Mouse (Mus musculus): ENCODE data around the gene Map3k20.
A peak's percentile ranks its signal among the peaks of the same experiment; 100 is the strongest.

The Map3k20 gene

DNA sequence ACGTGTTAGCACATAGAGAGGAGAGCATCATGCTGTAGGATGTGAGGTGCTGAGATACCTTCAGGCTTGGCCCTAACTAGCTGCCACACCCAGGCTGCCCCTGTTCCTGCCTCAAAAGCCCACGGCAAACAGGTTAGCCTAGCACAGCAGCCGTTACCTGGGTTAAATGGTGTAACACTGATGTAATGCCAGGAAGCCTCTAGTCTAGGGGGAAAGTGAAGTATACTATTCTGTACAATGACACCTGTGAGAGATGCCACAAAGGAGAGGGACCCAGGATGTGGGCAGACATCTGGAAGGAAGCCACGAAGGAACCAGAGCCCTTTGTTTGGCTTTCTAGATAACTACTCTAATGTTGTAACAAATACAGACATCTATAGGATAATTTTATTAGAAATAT lies 126.8 kb downstream of the Map3k20 start:
- no peak for DNase-seq (ENCODE audit: inconsistent age in 2 of 2, low spot score in 1 of 2)

- no peak for DNase-seq (ENCODE audit: inconsistent age in 2 of 2, low spot score in 1 of 2)
Observed at GRCm38 (mm10) chr2:72415416-72415815, 130.0 kb downstream of the Map3k20 start.

DNA sequence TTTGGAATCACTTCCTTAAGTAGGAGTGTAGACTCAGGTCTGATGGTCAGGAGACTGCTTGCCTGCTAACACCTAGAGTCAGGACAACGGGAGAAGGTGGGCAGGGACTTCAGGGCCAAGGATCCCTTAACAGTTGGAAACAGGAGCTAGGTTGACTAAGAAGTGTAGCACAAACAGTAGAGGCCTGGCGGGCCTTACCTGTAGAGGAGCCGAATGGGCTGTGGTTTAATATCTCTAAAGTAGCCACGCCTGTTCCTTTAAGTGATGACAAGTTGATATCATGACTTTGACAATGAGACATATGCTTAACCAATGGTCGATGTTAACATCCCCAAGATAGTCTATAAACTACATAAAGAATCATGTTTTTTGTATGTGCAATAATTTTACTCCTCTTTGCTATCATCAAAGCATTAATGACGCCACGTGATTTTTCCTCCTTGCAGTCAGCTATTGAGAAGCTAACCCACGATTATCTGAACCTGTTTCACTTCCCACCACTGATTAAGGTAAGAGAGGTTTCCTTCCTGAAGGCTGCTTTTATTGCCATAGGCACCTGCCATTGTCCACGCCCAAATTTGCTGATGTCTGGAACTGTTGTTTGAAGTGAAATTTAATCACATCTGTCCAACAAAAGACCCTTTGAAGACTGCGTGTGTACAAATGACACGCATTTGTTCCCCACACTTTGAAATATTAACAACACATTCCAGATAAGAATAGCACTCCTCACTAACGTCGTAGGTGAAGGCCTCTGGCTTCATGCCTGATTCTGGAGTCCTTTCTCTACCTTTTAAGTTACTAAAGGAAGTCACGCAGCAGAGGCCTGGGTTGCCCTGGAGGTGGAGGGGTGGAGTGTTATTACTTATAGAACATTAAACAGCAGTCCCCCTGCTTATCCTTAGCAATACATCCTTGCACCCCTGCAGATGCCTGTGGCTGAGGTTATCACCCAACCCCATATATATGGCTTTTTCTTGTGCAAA lies 131.0 kb downstream of the Map3k20 start:
- DNase-seq (ENCODE audit: inconsistent age in 2 of 2, low spot score in 1 of 2), result no peak

DNA sequence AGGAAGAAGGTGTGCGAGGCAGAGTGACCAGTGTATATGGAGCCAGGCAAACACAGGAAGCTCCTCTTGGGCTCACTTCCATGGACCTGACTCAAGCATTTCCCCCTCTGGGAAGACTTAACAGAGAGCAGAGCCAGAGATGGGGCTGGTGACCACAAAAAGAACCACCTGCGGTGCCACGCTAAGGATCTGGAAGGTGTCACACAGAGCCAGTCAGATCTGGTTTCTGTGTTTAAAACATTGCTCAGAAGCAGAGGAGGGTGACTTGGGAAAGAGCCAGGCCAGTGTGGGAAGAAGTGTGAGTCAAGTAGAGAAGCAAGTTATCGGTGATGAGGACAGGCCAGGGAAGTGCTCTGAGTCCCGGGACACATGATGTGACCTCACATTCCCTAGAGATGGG lies 135.1 kb downstream of the Map3k20 start:
- DNase-seq (ENCODE audit: inconsistent age in 2 of 2, low spot score in 1 of 2), result no peak

GRCm38 (mm10) chr2:72424656-72425055 lies 139.2 kb downstream of the Map3k20 start:
- DNase-seq (ENCODE audit: inconsistent age in 2 of 2, low spot score in 1 of 2), result no peak

GRCm38 (mm10) chr2:72426776-72427175 lies 141.3 kb downstream of the Map3k20 start:
- DNase-seq (ENCODE audit: inconsistent age in 2 of 2, low spot score in 1 of 2), result no peak

DNA sequence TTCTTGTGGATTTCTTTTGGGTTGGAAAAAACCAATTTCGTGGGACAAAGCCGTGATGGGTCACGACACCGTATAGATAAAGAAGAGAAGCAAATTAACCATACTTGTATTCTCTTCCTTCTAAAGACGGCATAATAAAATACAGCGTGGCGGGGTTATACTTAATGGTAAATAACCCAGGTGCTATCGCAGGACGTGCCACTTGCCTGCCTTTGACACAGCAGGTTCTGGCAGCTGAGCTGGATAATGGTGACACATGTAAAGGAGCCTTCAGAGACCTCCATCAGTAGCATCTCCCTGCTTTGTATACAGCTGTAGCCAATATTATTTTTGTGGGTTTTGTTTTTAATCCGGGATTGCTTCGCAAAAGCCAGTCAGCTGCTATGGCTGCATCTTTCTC lies 141.9 kb downstream of the Map3k20 start:
- DNase-seq (ENCODE audit: inconsistent age in 2 of 2, low spot score in 1 of 2), result no peak

- DNase-seq (ENCODE audit: inconsistent age in 2 of 2, low spot score in 1 of 2), result peak; percentile 66 to 82
Observed at GRCm38 (mm10) chr2:72438941-72439533, 153.6 kb downstream of the Map3k20 start.

- DNase-seq (ENCODE audit: inconsistent age in 2 of 2, low spot score in 1 of 2), result no peak
Observed at GRCm38 (mm10) chr2:72441010-72441409, 155.6 kb downstream of the Map3k20 start.

DNA sequence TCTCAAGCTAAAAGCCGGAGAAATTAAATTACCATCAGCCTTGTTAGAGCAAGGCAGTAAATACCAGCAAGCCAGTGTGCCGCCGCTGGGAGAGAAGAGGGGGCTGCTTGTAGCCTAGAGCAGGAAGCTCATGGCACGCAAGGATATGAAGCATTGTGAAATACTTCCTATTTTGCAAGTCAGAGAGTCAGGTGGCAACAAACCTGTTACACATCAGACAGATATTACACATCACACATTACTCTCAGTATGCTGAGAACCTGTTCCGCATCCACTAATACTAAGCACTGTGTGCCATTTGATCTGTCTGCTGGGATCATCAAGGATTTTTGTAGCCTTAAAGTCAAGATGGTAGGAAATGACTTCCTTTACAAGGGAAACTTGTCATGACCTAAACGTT lies 157.4 kb downstream of the Map3k20 start:
- DNase-seq (ENCODE audit: inconsistent age in 2 of 2, low spot score in 1 of 2), result no peak

- no peak for DNase-seq (ENCODE audit: inconsistent age in 2 of 2, low spot score in 1 of 2)
Observed at GRCm38 (mm10) chr2:72443960-72444359, 158.5 kb downstream of the Map3k20 start.

DNA sequence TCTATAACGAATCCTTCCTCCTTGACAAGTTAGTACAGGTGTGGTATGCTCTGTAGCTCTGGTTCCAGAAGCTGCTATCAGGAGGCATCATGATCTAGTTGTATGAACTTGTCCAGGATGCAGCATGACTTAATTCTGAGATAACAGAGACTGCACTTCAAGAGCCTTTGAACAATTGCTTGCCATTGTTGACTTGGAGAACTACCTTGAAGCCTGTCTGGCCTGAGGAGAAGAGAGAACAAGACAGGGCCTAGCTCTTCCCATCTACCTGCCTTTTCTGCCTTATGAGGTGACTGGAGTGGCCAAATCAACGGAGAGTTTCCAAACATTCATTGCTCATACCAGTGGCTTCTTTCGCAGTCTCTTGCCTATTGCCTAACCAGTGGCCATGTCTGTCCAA lies 160.7 kb downstream of the Map3k20 start:
- DNase-seq (ENCODE audit: inconsistent age in 2 of 2, low spot score in 1 of 2), result no peak

DNA sequence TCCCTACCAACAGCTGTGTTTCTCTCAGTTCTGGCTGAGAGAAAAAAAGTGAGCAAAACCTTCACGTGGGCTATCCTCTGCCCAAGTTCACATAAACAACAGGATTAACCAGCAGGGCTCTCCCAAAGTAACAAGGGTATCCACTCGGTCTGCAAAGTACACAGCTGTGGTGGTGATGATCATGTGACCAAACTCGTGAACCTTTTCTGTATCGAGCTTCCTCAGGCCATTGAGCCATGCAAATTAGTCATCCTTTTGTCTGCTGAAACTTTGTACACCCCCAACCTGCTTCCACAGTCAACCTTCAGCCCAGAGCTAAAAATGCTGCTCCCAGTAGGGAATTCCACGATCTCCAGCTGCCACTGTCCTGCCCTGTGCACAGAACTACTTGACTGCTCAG lies 161.2 kb downstream of the Map3k20 start:
- DNase-seq (ENCODE audit: inconsistent age in 2 of 2, low spot score in 1 of 2), result no peak

DNA sequence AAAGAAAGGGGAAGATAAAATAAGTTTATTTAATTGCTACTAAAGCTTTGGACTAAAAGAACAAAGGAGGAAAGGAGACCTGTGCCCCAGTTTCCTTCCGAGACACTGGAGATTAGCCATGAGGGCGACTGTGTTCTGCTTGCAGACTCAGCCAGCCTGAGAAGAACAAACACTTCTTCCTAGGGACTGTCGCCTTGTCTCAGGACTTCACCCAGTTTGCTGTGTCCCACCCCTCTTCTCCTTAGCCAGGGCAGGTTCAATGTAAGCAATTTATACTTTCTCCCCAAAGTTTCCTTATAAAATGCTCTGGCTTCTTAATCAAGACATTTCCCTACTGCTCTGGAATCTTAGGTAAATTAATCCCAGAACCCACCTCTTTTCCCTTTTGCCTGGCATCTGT lies 168.1 kb downstream of the Map3k20 start:
- no peak for DNase-seq (ENCODE audit: inconsistent age in 2 of 2, low spot score in 1 of 2)

- no peak for DNase-seq (ENCODE audit: inconsistent age in 2 of 2, low spot score in 1 of 2)
Observed at GRCm38 (mm10) chr2:72456189-72456588, 170.8 kb downstream of the Map3k20 start.

DNA sequence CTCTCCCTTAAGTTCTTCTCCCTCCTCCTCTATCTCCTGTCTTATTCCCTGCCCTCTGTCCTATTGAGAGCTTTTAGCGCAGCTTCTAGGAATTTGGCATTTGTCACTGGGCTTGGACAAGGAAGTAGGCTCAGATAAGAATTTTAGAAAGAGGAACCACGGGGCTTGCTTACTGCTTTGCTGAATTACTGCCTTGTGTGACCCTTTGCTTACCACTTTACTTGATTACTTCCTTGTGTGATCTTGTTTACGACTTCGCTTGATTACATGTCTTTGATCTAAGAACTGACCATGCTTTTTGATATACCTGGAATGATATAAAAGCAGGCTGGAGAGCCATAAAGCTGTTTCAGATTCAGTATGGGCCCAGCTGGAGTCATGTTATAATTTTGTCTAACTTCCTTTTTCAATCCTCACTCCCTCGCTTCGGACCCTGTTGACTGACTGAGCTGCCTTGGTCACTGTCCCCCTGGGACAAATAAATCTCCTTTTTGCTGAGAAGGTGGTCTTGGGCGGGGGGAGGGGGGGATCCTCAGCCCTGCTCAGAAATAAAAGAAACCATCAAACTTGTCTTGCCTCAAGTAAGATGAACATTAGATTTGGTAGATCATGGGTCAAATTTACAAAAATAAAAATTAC lies 179.1 kb downstream of the Map3k20 start:
- no peak for DNase-seq (ENCODE audit: inconsistent age in 2 of 2, low spot score in 1 of 2)

DNA sequence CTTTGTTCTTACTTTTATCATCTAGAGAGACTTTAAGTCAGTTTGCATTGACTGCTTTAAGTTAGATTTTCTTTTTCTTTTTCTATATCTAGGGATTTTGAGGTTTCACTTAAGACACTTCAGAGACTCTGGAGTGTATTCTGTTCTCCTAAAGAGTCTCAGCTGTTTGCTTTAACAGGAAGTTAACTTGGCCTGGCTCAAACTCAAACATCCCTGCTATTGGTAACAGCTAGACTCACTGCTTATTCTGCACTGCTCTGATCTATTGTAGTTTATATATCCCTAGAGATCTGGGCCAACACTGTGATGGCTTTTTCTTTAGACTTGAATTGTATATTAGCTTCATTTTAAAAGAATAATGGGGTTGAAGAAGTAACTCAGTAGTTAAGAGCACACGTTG lies 182.2 kb downstream of the Map3k20 start:
- DNase-seq (ENCODE audit: inconsistent age in 2 of 2, low spot score in 1 of 2), result no peak

GRCm38 (mm10) chr2:72471415-72472070 lies 186.1 kb downstream of the Map3k20 start:
- no peak for DNase-seq (ENCODE audit: inconsistent age in 2 of 2, low spot score in 1 of 2)

DNA sequence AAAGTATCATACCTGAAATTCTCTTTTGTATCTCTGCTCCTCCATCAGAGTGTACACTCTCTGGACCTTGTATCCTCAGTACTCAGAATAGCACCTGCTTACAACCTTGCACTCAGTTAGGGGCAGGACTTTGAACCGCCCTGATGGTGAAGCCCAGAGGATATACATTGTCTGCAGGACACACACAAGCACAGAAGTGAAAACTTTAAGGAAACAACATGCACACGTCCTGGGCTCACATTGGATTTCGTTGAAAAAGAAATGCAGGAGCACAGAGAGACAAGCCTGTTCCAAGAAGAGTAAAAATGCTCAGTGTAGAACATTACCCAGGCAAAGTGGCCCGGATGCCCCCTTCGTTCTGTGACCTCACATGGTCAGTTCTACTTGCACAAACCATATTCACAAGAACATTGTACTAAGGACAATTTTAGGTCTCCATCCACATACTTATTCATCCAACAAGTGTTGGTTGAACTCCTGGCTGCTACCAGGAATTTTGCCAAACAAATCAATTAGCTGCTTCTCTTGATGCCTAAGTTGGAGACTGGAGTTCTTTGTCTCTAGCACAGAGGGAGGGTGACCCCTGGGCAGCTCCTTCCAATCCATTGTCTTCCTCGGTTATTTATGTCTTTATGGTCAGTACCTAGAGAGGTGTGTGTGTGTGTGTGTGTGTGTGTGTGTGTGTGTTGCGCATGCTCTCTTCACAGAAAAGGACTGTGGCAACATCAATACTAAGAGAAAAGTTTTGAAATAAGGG lies 189.3 kb downstream of the Map3k20 start:
- DNase-seq (ENCODE audit: inconsistent age in 2 of 2, low spot score in 1 of 2), result no peak

- DNase-seq (ENCODE audit: inconsistent age in 2 of 2, low spot score in 1 of 2), result no peak
Observed at GRCm38 (mm10) chr2:72475423-72475796, 190.0 kb downstream of the Map3k20 start.
